Mouse (Mus musculus) kidney, embryonic 16.5 days (tissue): ENCODE data around the gene Dgcr8. TPM values are rescaled to one million over a fixed set of nuclear protein-coding genes. Genes with fewer than 3 reads are reported as not detected.

Experiments used
- ATAC-seq: fragments of 200-750 bp; cut with Nextera tagmentation; 2 replicates; pipeline ENCODE4 v1.8.0; 2017; ENCODE audit warnings: moderate TSS enrichment; ENCODE audit not compliant: low FRiP score, low TSS enrichment
- H3K27ac ChIP-seq: fragments of 300-500 bp; sonication (generic); 2 replicates; pipeline ENCODE4 v1.5.1; 2014; ENCODE audit warnings: low read length
- H3K27me3 ChIP-seq: fragments of 300-500 bp; sonication (generic); 2 replicates; pipeline ENCODE4 v1.6.1; 2014; ENCODE audit warnings: low read length, control low read depth, mixed read lengths; ENCODE audit not compliant: insufficient read depth
- H3K36me3 ChIP-seq: fragments of 300-500 bp; sonication (generic); 2 replicates; pipeline ENCODE4 v1.6.1; 2014; ENCODE audit warnings: low read length, control low read depth, mixed read lengths; ENCODE audit not compliant: insufficient read depth
- H3K4me1 ChIP-seq: fragments of 300-500 bp; sonication (generic); 2 replicates; pipeline ENCODE4 v1.6.1; 2014; ENCODE audit warnings: low read length, control low read depth, mixed read lengths; ENCODE audit not compliant: insufficient read depth
- H3K4me2 ChIP-seq: fragments of 300-500 bp; sonication (generic); replicated peaks from 2 replicates; pipeline ENCODE4 v1.6.1; 2014; ENCODE audit warnings: low read depth, low read length
- H3K4me3 ChIP-seq: fragments of 300-500 bp; sonication (generic); 2 replicates; pipeline ENCODE4 v1.5.1; 2014; ENCODE audit warnings: mild to moderate bottlenecking, low read length
- H3K9ac ChIP-seq: fragments of 300-500 bp; sonication (generic); replicated peaks from 2 replicates; pipeline ENCODE4 v1.6.1; 2014; ENCODE audit warnings: low read length
- H3K9me3 ChIP-seq: fragments of 300-500 bp; sonication (generic); 2 replicates; pipeline ENCODE4 v1.6.1; 2016; ENCODE audit warnings: low read length, control low read depth
- WGBS: fragments of 180-500 bp; shearing (Covaris S2); extraction: QIAGEN DNeasy Blood & Tissue Kit; methylation state at CpG from one replicate; pipeline ENCODE4 v1.1.7; 2014; 5-methylcytosine and 5-hydroxymethylcytosine counted together
- polyA plus RNA-seq: library from polyadenylated mRNA; unstranded; fragments of >200 nt; fragmentation: Nextera tagmentation; extraction: Ambion mirVana; gene quantifications from 2 replicates; pipeline ENCODE4 v1.2.1, GENCODE M21; 2015

Dgcr8 gene
- polyA plus RNA-seq, 1 experiment from 2014 or later: 33.9 TPM

DNA sequence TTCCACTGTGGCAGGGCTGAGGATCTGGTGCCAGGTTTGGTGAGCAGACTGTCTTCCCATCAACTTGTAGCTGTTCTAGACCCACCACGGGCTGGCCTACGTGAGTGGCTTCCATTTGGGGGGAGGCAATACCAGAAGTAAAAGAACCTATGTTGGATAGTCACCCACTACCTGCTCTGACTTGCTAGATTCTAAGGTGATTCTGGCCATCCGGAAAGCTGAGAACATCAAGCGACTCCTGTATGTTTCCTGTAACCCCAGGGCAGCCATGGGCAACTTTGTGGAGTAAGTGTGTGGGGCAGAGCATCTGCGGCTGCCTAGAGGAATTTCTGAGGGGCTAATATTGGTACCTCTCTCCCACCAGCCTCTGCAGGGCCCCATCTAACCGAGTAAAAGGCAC lies 36.3 kb downstream of the Dgcr8 start:
- no peak overlapping the region for H3K27ac ChIP-seq
- peaks cover 18% of the 10 kb centered on the region for H3K4me1 ChIP-seq
- peaks cover 61% of the 10 kb centered on the region for H3K36me3 ChIP-seq
- no peaks in the 10 kb centered on the region for H3K9me3 ChIP-seq
- no peak overlapping the region for H3K9ac ChIP-seq
- H3K4me2 ChIP-seq: no peak overlapping the region
- H3K27me3 ChIP-seq: no peaks in the 10 kb centered on the region
- ATAC-seq: no peak
- no peak overlapping the region for H3K4me3 ChIP-seq
- WGBS: 79% methylated on average over 6 of the region's 6 CpGs

DNA sequence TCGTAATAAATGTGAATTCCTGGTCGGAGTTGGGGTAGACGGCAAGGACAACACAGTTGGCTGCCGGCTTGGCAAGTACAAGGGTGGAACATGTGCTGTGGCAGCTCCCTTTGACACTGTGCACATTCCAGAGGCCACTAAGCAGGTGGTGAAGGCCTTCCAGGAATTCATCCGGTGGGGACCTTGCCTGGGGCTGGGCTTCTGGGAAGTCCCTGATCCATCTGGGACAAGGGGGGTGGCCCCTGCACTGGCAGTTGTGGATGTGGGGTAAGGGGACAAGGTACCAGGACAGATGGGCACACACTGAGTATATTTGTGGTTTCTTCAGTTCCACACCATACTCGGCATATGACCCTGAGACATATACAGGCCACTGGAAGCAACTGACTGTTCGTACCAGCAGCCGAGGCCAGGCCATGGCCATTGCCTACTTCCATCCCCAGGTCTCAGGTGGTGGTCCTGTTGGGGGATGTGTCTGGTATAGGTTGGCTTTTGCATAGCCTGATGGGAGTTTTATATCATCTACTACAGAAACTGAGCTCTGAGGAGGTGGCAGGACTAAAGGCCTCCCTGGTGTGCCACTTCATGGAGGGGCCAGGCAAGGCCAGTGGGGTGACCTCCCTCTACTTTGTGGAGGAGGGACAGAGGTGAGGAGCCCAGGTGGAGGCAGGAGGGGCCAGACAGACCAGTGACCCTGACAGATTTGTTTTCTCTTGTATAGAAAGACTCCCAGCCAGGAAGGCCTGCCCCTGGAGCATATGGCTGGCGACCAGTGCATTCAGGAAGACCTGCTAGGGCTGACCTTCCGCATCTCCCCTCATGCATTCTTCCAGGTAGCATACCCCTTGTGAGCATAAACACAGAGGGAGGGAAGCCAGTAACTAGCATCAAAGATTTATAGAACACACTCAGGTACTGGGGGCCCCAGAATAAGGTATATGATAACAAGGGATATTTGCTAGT lies 37.9 kb downstream of the Dgcr8 start:
- no peak overlapping the region for H3K27ac ChIP-seq
- WGBS: 59% methylated on average over 10 of the region's 10 CpGs

DNA sequence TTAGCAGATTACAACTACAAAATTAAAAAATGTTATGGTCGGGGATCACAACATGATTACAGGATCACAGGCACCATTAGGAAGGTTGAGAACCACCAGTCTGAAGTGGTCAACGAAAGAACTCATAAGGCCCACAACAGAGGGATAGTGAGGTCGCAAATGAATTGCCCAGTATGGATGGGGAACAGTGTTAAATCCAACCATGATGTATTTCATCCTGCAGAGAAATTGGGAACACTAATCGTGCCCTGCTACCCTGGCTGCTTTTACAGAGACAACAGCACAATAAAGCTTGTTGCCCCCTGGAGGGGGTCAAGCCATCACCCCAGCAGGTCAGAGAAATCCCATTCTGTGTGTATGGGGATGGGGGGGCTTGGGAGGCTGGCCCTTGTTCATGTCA lies 38.8 kb downstream of the Dgcr8 start:
- H3K4me2 ChIP-seq: peak overlapping the region; percentile 70
- no peak overlapping the region for H3K27ac ChIP-seq
- H3K9ac ChIP-seq: peak overlapping the region; percentile 87
- 68% methylated on average over 4 of the region's 4 CpGs for WGBS
- H3K4me1 ChIP-seq: peaks cover 33% of the 10 kb centered on the region
- H3K4me3 ChIP-seq: peak overlapping the region; percentile 81
- ATAC-seq: no peak
- no peaks in the 10 kb centered on the region for H3K27me3 ChIP-seq
- peaks cover 49% of the 10 kb centered on the region for H3K36me3 ChIP-seq
- H3K9me3 ChIP-seq: no peaks in the 10 kb centered on the region

More for the DNA sequence above, 37.9 kb downstream of the Dgcr8 start:
- peaks cover 32% of the 10 kb centered on the region for H3K4me1 ChIP-seq
- H3K9ac ChIP-seq: peak overlapping the region; percentile 87
- H3K27me3 ChIP-seq: no peaks in the 10 kb centered on the region
- peak overlapping the region; percentile 70 for H3K4me2 ChIP-seq
- peak overlapping the region; percentile 81; the same call in 1 of the 2 replicates for H3K4me3 ChIP-seq
- H3K9me3 ChIP-seq: no peaks in the 10 kb centered on the region
- peaks cover 47% of the 10 kb centered on the region for H3K36me3 ChIP-seq
- ATAC-seq: no peak

DNA sequence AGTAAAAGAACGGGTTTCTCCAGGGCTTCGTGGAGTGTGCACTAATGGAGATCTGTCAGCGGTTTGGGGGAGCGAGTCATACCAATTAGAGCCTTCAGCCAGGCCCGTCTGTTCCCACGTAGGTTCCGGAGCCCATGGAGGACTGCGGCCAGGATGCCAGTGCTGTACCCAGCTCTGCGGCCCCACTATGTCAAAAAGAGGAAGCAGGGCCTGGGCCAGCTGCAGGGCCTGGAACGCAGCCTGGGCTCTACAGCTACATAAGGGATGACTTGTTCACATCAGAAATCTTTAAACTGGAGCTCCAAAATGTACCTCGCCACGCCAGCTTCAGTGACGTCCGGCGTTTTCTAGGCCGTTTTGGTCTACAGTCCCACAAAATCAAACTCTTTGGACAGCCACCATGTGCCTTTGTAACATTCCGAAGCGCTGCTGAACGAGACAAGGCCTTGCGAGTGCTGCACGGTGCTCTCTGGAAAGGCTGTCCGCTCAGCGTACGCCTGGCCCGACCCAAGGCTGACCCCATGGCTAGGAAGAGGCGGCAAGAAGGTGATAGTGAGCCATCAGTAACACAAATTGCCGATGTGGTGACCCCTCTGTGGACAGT lies 39.6 kb downstream of the Dgcr8 start:
- H3K4me1 ChIP-seq: peaks cover 33% of the 10 kb centered on the region
- 4% methylated on average over 27 of the region's 27 CpGs for WGBS
- no peaks in the 10 kb centered on the region for H3K27me3 ChIP-seq
- peak; percentile 20 for ATAC-seq
- no peaks in the 10 kb centered on the region for H3K9me3 ChIP-seq
- H3K36me3 ChIP-seq: peaks cover 55% of the 10 kb centered on the region
- H3K27ac ChIP-seq: peak overlapping the region; percentile 94
- H3K9ac ChIP-seq: peak overlapping the region; percentile 87
- peak overlapping the region; percentile 81 for H3K4me3 ChIP-seq
- H3K4me2 ChIP-seq: peak overlapping the region; percentile 70

DNA sequence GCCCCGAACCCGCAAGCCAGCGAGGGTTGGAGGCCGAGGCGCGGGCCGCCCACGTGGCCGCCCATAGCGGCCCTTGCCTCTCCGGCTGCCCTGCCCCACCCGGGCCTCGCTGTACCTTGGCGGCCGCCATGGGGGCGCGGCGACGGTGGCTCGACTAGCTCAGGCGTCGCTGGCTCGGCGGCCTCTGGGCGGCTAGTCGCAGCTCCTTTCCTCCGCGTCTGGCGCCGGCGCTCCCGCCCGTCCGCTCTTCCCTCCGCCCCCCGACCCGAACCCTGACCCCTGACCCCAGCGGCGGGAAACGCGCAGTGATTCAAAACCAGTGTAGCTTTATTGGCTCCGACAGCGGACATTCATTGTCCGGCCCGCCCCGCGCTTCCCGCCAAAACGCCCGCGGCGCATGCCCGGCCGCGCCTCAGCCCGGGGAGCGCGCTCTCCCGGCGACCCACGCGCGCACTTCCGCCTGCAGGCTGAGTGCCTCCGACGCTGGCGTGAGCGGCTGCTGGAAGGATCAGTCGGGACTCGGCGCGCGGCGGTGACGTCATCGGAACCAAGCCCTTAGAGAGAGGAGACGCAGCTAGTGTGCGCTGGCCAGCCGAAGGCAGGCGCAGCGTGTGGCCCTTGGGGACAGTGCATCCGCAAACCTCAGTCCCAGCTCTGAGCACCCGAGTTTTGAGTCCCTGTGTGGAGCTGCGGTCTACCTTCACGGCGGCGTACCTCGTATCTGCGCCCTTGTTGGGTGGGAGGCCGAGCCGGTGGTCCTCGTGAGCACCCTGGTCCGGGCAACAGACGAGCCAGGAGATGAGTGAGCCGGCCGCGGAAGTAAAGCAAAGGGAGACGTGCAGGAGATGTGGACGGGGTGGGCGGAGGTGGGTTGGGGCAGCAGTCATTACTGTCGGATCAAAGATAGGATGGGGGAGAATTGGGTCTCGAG lies 40.3 kb downstream of the Dgcr8 start, which contains the start of the genes Trmt2a and Ranbp1:
Trmt2a (plus strand) TSS at position 247 of the 931 bp plus-strand sequence.
Ranbp1 (minus strand) TSS at position 300 of the 931 bp plus-strand sequence.
- WGBS: under 1% methylated on average over 100 of the region's 102 CpGs
- Histone ChIP-seq H3K4me1 (peaks cover 33% of the 10 kb centered on the region), H3K9ac (peak within 1 kb of the TSS; percentile 93), H3K9me3 (no peaks in the 10 kb centered on the region), H3K4me2 (peak within 1 kb of the TSS; percentile 70), H3K27ac (peak within 1 kb of the TSS; percentile 94), H3K27me3 (no peaks in the 10 kb centered on the region), H3K36me3 (peaks cover 55% of the 10 kb centered on the region), H3K4me3 (peak within 1 kb of the TSS; percentile 81)
- peak; percentile 97 for ATAC-seq

DNA sequence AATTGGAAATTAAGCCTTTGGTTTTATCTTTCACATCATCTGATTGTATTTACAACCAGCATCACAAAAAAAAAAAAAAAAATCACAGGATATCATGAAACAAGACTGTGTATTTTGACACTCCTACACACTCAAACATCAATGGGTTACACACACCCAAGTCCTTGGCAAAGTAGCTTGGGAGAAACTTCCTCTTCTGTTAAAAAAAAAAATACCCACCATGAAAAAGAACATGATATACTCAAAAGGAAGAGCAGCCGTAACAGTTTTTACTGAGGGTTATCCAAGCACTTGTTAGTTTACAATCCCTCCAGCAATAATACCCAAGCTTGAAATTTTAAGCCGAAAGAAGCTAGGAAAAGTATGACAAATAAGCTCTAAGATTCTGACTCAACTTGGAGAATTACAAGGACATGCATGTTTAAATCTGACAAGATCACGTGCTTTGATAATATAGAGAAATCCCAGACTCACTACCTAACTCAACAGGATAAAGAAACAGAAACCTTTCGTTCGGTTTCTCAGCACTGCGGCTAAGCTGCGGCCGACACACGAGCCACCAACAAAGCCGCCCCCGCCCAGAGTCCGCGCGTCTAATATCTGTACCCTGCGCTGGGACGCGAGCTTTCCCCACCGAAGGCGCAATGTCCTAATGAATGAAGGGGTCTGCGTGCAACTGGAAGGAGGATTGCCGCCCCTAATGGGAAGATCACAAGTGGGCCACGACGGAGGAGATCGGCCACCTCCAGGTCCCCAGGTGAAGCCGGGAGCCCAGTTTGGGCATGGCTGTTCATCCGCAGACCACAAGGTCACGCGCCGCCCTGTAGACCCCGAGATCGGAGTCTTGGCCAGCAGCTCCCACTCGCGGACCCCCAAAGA lies 41.3 kb downstream of the Dgcr8 start:
- Histone ChIP-seq H3K9me3 (no peaks in the 10 kb centered on the region), H3K27me3 (no peaks in the 10 kb centered on the region), H3K4me2 (peak overlapping the region; percentile 63), H3K27ac (peak overlapping the region; percentile 83), H3K4me1 (peaks cover 33% of the 10 kb centered on the region), H3K36me3 (peaks cover 55% of the 10 kb centered on the region), H3K9ac (peak overlapping the region; percentile 93), H3K4me3 (peak overlapping the region; percentile 81)
- no peak for ATAC-seq
- under 1% methylated on average over 33 of the region's 33 CpGs for WGBS

DNA sequence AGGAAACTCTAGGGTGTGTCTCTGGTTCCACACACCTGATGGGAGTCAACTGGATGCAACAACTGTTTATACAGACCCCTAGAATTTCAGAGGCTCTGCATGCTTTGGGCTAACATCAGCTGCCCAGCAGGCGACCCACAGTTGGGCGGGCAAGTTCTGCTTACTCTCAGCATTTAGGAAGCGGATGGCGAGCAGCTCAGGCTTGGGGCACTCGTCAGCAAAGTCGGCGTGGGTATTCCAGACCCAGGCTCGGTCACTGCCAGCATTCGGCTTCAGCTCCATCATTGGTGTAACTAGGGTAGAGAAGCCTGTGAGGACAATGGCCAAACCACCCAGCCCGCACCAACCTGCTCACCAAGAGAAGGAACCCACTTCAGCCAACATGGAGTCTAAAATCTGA lies 47.5 kb downstream of the Dgcr8 start:
- Histone ChIP-seq H3K9ac (no peak overlapping the region), H3K4me1 (peaks cover 6% of the 10 kb centered on the region), H3K4me2 (no peak overlapping the region), H3K27ac (no peak overlapping the region), H3K9me3 (no peaks in the 10 kb centered on the region), H3K36me3 (peaks cover 81% of the 10 kb centered on the region), H3K27me3 (no peaks in the 10 kb centered on the region), H3K4me3 (no peak overlapping the region)
- 94% methylated on average over 10 of the region's 10 CpGs for WGBS
- no peak for ATAC-seq

DNA sequence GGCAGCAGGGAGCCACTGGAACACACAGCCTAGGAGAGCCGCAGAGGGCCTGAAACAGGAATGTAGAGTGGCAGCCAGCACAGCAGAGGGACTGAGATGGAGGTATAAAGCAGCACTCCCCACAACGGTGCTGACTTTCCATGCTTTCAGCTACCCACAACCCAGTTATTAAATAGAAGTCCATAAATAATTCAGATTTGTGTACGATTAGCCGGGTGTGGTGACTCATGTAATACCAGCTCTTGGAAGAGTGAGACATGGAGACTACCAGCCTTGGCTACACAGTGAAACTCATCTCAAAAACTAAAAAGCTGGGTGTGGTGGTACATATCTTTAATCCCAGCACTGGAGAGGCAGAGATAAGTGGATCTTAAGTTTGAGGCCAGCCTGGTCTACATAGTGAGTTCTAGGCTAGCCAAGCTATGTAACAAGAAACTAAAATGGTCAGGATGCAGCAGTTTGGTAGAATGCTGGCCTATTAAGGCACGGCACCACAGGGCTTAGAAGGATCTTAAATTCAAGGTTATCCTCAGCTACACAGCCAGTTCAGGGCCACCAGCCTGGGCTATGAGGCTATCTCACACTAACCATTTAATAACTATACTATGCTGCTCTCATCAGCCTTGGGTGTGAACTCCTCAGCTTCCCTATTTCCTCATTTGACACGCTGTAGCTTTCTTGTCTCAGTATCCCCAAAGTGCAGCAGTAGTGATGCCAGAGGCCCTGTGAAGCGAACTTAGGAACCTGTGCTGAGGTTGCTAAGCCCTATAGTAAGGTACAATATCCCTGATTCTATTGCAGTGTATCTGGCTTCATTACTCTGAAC lies 52.2 kb downstream of the Dgcr8 start:
- H3K27me3 ChIP-seq: no peaks in the 10 kb centered on the region
- peaks cover 24% of the 10 kb centered on the region for H3K4me1 ChIP-seq
- peak overlapping the region; percentile 90; the same call in 1 of the 2 replicates for H3K27ac ChIP-seq
- peaks cover 36% of the 10 kb centered on the region for H3K36me3 ChIP-seq
- no peak for ATAC-seq
- no peak overlapping the region for H3K4me3 ChIP-seq
- WGBS: 72% methylated on average over 7 of the region's 7 CpGs
- no peaks in the 10 kb centered on the region for H3K9me3 ChIP-seq
- no peak overlapping the region for H3K4me2 ChIP-seq
- H3K9ac ChIP-seq: peak overlapping the region; percentile 91
